Mouse (Mus musculus) ovary, adult 18-20 months (tissue): ENCODE results near the gene Ctrl.
"Not testable (repeated sequence)": the region's sequence is repeated elsewhere in the genome, so short reads cannot be mapped to it uniquely, and the experiment has no call there.

Source experiments
- DNase-seq: peaks from one replicate; pipeline ENCODE4 v3.0.0; 2022; ENCODE audit warnings: low spot score, mixed read lengths

Gene Ctrl

GRCm38 (mm10) chr8:105933762-105934161 lies at the start of gene Ctrl:
TSS of gene Ctrl (minus strand) at chr8:105933862.
- DNase-seq = no peak

- DNase-seq = not testable (repeated sequence)
These were observed 49.7 kb upstream of the Ctrl start for GRCm38 (mm10) chr8:105983406-105983805.

GRCm38 (mm10) chr8:105981146-105981545 lies 47.5 kb upstream of the Ctrl start:
- DNase-seq = no peak

GRCm38 (mm10) chr8:105979325-105979724 lies 45.7 kb upstream of the Ctrl start, which contains the start of gene Dpep3:
TSS of gene Dpep3 (minus strand) at chr8:105979429.
- DNase-seq = no peak

- DNase-seq = no peak
These were observed 41.7 kb upstream of the Ctrl start for GRCm38 (mm10) chr8:105975363-105975762.

- no peak for DNase-seq
These were observed 37.5 kb upstream of the Ctrl start for GRCm38 (mm10) chr8:105971019-105971720.

GRCm38 (mm10) chr8:105969367-105969766 lies 35.7 kb upstream of the Ctrl start:
- no peak for DNase-seq

GRCm38 (mm10) chr8:105966692-105967311 lies 33.1 kb upstream of the Ctrl start:
- no peak for DNase-seq

- DNase-seq = peak; percentile 73
These were observed 32.3 kb upstream of the Ctrl start, which contains the start of gene Slc12a4 for GRCm38 (mm10) chr8:105965905-105966341. TSS of gene Slc12a4 (minus strand) at chr8:105966097.

GRCm38 (mm10) chr8:105965266-105965904 lies 31.7 kb upstream of the Ctrl start:
- DNase-seq = peak; percentile 44

GRCm38 (mm10) chr8:105964506-105965265 lies 31.0 kb upstream of the Ctrl start:
- no peak for DNase-seq

- DNase-seq = no peak
These were observed 27.9 kb upstream of the Ctrl start for GRCm38 (mm10) chr8:105961536-105961935.

GRCm38 (mm10) chr8:105961101-105961500 lies 27.4 kb upstream of the Ctrl start:
- DNase-seq = no peak

- DNase-seq = peak; percentile 36
These were observed 25.7 kb upstream of the Ctrl start for GRCm38 (mm10) chr8:105959350-105959749.

- DNase-seq = no peak
These were observed 24.2 kb upstream of the Ctrl start for GRCm38 (mm10) chr8:105957813-105958212.

- no peak for DNase-seq
These were observed 22.9 kb upstream of the Ctrl start for GRCm38 (mm10) chr8:105956556-105956955.

- no peak for DNase-seq
These were observed 17.5 kb upstream of the Ctrl start for GRCm38 (mm10) chr8:105951057-105951659.

- DNase-seq = peak; percentile 43
These were observed 15.7 kb upstream of the Ctrl start for GRCm38 (mm10) chr8:105949350-105949749.

GRCm38 (mm10) chr8:105943321-105943739 lies 9.7 kb upstream of the Ctrl start, which contains the start of gene Lcat:
TSS of gene Lcat (minus strand) at chr8:105943382.
- no peak for DNase-seq

GRCm38 (mm10) chr8:105942542-105942941 lies 8.9 kb upstream of the Ctrl start:
- DNase-seq = no peak

GRCm38 (mm10) chr8:105942026-105942425 lies 8.4 kb upstream of the Ctrl start:
- DNase-seq = no peak

GRCm38 (mm10) chr8:105938306-105938669 lies 4.6 kb upstream of the Ctrl start, which contains the start of gene Psmb10:
TSS of gene Psmb10 (minus strand) at chr8:105938444.
- DNase-seq = no peak
